Comparison of ENCODE assay signal across 10 mouse cellular contexts in the genomic region with DNA sequence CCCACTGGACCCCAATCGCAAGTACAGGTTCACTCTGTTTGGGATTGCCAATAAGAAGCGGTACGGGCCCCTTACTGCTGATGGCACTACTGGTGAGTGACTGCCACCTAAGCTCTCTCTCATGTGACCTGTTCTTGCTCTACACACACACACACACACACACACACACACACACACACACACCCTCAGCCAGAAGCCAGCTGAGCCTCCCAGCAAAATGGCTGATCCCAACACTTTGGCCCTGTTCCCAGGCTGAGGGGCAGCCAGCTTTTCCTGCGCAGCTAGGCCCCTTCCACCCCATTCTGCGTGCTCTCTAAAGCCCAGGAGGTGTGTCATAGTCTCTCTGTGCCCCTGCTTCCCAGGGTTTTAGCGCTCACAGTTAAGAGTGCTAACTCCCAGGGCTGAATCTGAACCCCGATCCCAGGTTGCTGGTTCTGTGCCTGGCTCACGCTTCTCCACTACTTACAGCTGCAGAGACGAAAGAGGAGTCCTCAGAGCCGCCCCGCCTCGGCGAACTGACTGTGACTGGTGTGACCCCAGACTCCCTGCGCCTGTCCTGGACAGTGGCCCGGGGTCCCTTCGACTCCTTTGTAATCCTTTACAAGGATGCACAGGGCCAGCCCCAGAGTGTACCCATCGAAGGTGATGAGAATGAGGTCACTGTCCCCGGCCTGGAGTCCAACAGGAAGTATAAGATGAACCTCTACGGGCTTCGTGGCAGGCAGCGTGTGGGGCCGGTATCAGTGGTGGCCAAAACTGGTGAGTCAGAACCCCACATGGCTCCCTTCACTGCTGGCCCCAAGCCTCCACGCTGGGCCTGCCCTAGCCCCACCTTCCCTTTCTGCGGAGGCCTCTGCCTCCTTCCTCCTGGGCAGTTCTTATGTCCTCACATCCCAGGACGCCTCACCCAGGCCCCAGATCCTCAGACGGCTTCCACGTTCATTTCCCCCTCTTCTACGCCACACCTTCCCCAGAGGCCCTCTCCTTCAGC. TPM values are rescaled to one million over a fixed set of nuclear protein-coding genes. Genes with fewer than 3 reads are reported as not detected.
DNase-seq lines count a peak whose midpoint lies in the region; ATAC-seq and TF ChIP-seq lines count a peak whose summit lies in the region.
"Had no signal": no experiment of that assay in that cellular context is flagged by ENCODE, and none has a peak within 500 bp of the region (broad histone marks: within the 10 kb centered on the region; RNA-seq: fewer than 3 reads in every experiment).

No protein-coding gene starts in this region.

- H3K4me2 ChIP-seq in liver, embryonic 16.5 days (ENCODE audit: low read depth, low read length), result no peak overlapping the region
- H3K4me2 ChIP-seq in liver, postnatal 0 days (ENCODE audit: low read depth, low read length), result no peak overlapping the region
- H3K4me2 ChIP-seq: embryonic facial prominence, embryonic 12.5 days had no signal

- WGBS in liver, embryonic 16.5 days (ENCODE audit: insufficient replicate concordance), result 51% methylated on average over 28 of the region's 28 CpGs
- 63% methylated on average over 28 of the region's 28 CpGs for WGBS in liver, postnatal 0 days (ENCODE audit: insufficient replicate concordance)

- no peak for TF ChIP-seq CTCF in liver, postnatal 0 days (IDR thresholded peaks at IDR 0.05; ENCODE audit: low read depth)

- no peak overlapping the region for H3K9ac ChIP-seq in liver, embryonic 16.5 days (ENCODE audit: low read depth, low read length)
- H3K9ac ChIP-seq in liver, postnatal 0 days (replicated peaks), result no peak overlapping the region
- H3K9ac ChIP-seq: embryonic facial prominence, embryonic 12.5 days had no signal

- peak; percentile 45 for DNase-seq in adrenal gland, adult 2 months
- no peak for DNase-seq in adrenal gland, postnatal 4 days (ENCODE audit: low spot score in 2 of 2)
- no peak for DNase-seq in liver, postnatal 0 days
- DNase-seq in lung, postnatal 36 days, result peak; percentile 46
- DNase-seq in thymus, postnatal 14 days, result no peak
- no peak for DNase-seq in layer of hippocampus, adult 18-20 months (ENCODE audit: low spot score in 2 of 2)

- H3K4me3 ChIP-seq in liver, embryonic 16.5 days (ENCODE audit: low read depth, low read length), result no peak overlapping the region
- H3K4me3 ChIP-seq in liver, postnatal 0 days (ENCODE audit: low read depth, low read length), result no peak overlapping the region
- H3K4me3 ChIP-seq: embryonic facial prominence, embryonic 12.5 days had no signal

- peaks cover under 1% of the 10 kb centered on the region for H3K27me3 ChIP-seq in liver, embryonic 16.5 days (ENCODE audit: control insufficient read depth, insufficient read depth, low read depth, low read length)
- peaks cover 11% of the 10 kb centered on the region; the same call in 1 of the 2 replicates for H3K27me3 ChIP-seq in liver, postnatal 0 days (ENCODE audit: insufficient read depth, low read length)

- no peaks in the 10 kb centered on the region for H3K9me3 ChIP-seq in liver, embryonic 16.5 days (replicated peaks; ENCODE audit: control insufficient read depth, low read length)
- H3K9me3 ChIP-seq in liver, postnatal 0 days (ENCODE audit: low read length), result no peaks in the 10 kb centered on the region
- H3K9me3 ChIP-seq: embryonic facial prominence, embryonic 12.5 days had no signal

- peak; percentile 11; the same call in 1 of the 2 replicates for ATAC-seq in liver, embryonic 16.5 days (ENCODE audit: low read depth)
- ATAC-seq in liver, postnatal 0 days, result no peak
- ATAC-seq in granulocyte monocyte progenitor cell, adult 5-6 weeks (replicated peaks; ENCODE audit: poor library complexity, severe bottlenecking), result peak; percentile 63

- no peak for TF ChIP-seq EP300 in liver, postnatal 0 days (IDR thresholded peaks at IDR 0.05; ENCODE audit: low read depth)

- H3K4me1 ChIP-seq in liver, embryonic 16.5 days (ENCODE audit: control insufficient read depth, low read depth, low read length), result no peaks in the 10 kb centered on the region
- no peaks in the 10 kb centered on the region for H3K4me1 ChIP-seq in liver, postnatal 0 days (ENCODE audit: insufficient read depth)

- no peak overlapping the region for H3K27ac ChIP-seq in liver, embryonic 16.5 days (ENCODE audit: low read length)
- no peak overlapping the region for H3K27ac ChIP-seq in liver, postnatal 0 days (ENCODE audit: low read depth)
- H3K27ac ChIP-seq: embryonic facial prominence, embryonic 12.5 days had no signal

- H3K36me3 ChIP-seq in liver, embryonic 16.5 days (ENCODE audit: control insufficient read depth, insufficient read depth), result no peaks in the 10 kb centered on the region
- no peaks in the 10 kb centered on the region for H3K36me3 ChIP-seq in liver, postnatal 0 days (replicated peaks; ENCODE audit: insufficient read depth, low read length)
- H3K36me3 ChIP-seq: embryonic facial prominence, embryonic 12.5 days had no signal

RNA-seq across cellular contexts. Expression of a gene that starts 15.1 kb away (rescaled TPM):
- 10 to 100 TPM; 20.2 to 30.1 TPM for total RNA-seq in adrenal gland, adult 2 months (2021)
- polyA plus RNA-seq in adrenal gland, adult 2 months (2012; rRNA removed), result 23.4 and 23.6 TPM in 2 replicates
- 10 to 100 TPM; 29.4 to 33.0 TPM for total RNA-seq in adrenal gland, postnatal 4 days (2021)
- polyA plus RNA-seq in liver, embryonic 16.5 days (2015; fragmentation: Nextera tagmentation; extraction: Ambion mirVana), result 0.20 and 0.27 TPM in 2 replicates
- 0.36 TPM in 2 replicates for polyA plus RNA-seq in liver, postnatal 0 days (2015; fragmentation: Nextera tagmentation; extraction: Ambion mirVana)
- total RNA-seq in granulocyte monocyte progenitor cell, adult 5-6 weeks (2014; fragmentation: Nextera tagmentation), result not detected in 2 replicates
- total RNA-seq in granulocyte monocyte progenitor cell, adult 5-6 weeks (2017), result not detected in 2 replicates
- 10 to 100 TPM; 12.1 to 12.3 TPM for total RNA-seq in layer of hippocampus, adult 18-20 months (2021)
- total RNA-seq: neutrophil, adult 5-6 weeks had no signal

RNA-seq across cellular contexts. Expression of a gene that starts 38.5 kb away (rescaled TPM):
- 10 to 100 TPM; 44.1 to 53.2 TPM for total RNA-seq in adrenal gland, adult 2 months (2021)
- polyA plus RNA-seq in adrenal gland, adult 2 months (2012; rRNA removed), result 114 and 118 TPM in 2 replicates
- total RNA-seq in adrenal gland, postnatal 4 days (2021), result 10 to 100 TPM; 48.1 to 52.3 TPM
- 17.7 and 17.8 TPM in 2 replicates for polyA plus RNA-seq in liver, embryonic 16.5 days (2015; fragmentation: Nextera tagmentation; extraction: Ambion mirVana)
- polyA plus RNA-seq in liver, postnatal 0 days (2015; fragmentation: Nextera tagmentation; extraction: Ambion mirVana), result 12.9 and 13.0 TPM in 2 replicates
- total RNA-seq in granulocyte monocyte progenitor cell, adult 5-6 weeks (2014; fragmentation: Nextera tagmentation), result 38.3 and 42.5 TPM in 2 replicates
- 31.9 and 44.6 TPM in 2 replicates for total RNA-seq in granulocyte monocyte progenitor cell, adult 5-6 weeks (2017)
- total RNA-seq in layer of hippocampus, adult 18-20 months (2021), result 10 to 100 TPM; 83.4 to 95.0 TPM

RNA-seq across cellular contexts. Expression of a gene that starts 40.9 kb away (rescaled TPM):
- 10 to 100 TPM; 12.7 to 17.2 TPM for total RNA-seq in adrenal gland, adult 2 months (2021)
- 7.1 and 7.6 TPM in 2 replicates for polyA plus RNA-seq in adrenal gland, adult 2 months (2012; rRNA removed)
- total RNA-seq in adrenal gland, postnatal 4 days (2021), result 10 to 100 TPM; 13.2 to 16.3 TPM
- polyA plus RNA-seq in liver, embryonic 16.5 days (2015; fragmentation: Nextera tagmentation; extraction: Ambion mirVana), result 3.7 and 4.6 TPM in 2 replicates
- 5.6 and 5.8 TPM in 2 replicates for polyA plus RNA-seq in liver, postnatal 0 days (2015; fragmentation: Nextera tagmentation; extraction: Ambion mirVana)
- 2.9 and 10.3 TPM in 2 replicates for total RNA-seq in granulocyte monocyte progenitor cell, adult 5-6 weeks (2014; fragmentation: Nextera tagmentation)
- 12.4 and 21.8 TPM in 2 replicates for total RNA-seq in granulocyte monocyte progenitor cell, adult 5-6 weeks (2017)
- 10 to 100 TPM; 16.6 to 18.0 TPM for total RNA-seq in layer of hippocampus, adult 18-20 months (2021)

RNA-seq across cellular contexts. Expression of a gene that starts 56.1 kb away (rescaled TPM):
- total RNA-seq in adrenal gland, adult 2 months (2021), result 10 to 100 TPM in 1 of 2 experiments, 1 to 10 TPM in 1; 9.1 to 12.8 TPM
- 22.1 and 32.8 TPM in 2 replicates for polyA plus RNA-seq in adrenal gland, adult 2 months (2012; rRNA removed)
- total RNA-seq in adrenal gland, postnatal 4 days (2021), result 10 to 100 TPM; 10.7 to 11.5 TPM
- not detected in 2 replicates for polyA plus RNA-seq in liver, embryonic 16.5 days (2015; fragmentation: Nextera tagmentation; extraction: Ambion mirVana)
- polyA plus RNA-seq in liver, postnatal 0 days (2015; fragmentation: Nextera tagmentation; extraction: Ambion mirVana), result 0.05 TPM in 1 of 2 replicates, not detected in the other
- 0.88 TPM in 1 of 2 replicates, not detected in the other for total RNA-seq in granulocyte monocyte progenitor cell, adult 5-6 weeks (2014; fragmentation: Nextera tagmentation)
- not detected in 2 replicates for total RNA-seq in granulocyte monocyte progenitor cell, adult 5-6 weeks (2017)
- total RNA-seq in layer of hippocampus, adult 18-20 months (2021), result 100 to 1,000 TPM; 265 to 276 TPM
- total RNA-seq: neutrophil, adult 5-6 weeks had no signal

RNA-seq across cellular contexts. Expression of a gene that starts 57.1 kb away (rescaled TPM):
- total RNA-seq in adrenal gland, adult 2 months (2021), result 10 to 100 TPM; 58.3 to 70.7 TPM
- polyA plus RNA-seq in adrenal gland, adult 2 months (2012; rRNA removed), result 58.5 and 102 TPM in 2 replicates
- total RNA-seq in adrenal gland, postnatal 4 days (2021), result 10 to 100 TPM; 52.6 to 62.3 TPM
- polyA plus RNA-seq in liver, embryonic 16.5 days (2015; fragmentation: Nextera tagmentation; extraction: Ambion mirVana), result 11.4 and 13.8 TPM in 2 replicates
- 19.3 and 19.8 TPM in 2 replicates for polyA plus RNA-seq in liver, postnatal 0 days (2015; fragmentation: Nextera tagmentation; extraction: Ambion mirVana)
- 41.9 and 45.1 TPM in 2 replicates for total RNA-seq in granulocyte monocyte progenitor cell, adult 5-6 weeks (2014; fragmentation: Nextera tagmentation)
- 20.4 and 23.3 TPM in 2 replicates for total RNA-seq in granulocyte monocyte progenitor cell, adult 5-6 weeks (2017)
- total RNA-seq in layer of hippocampus, adult 18-20 months (2021), result 10 to 100 TPM; 47.9 to 49.3 TPM

Comparison
In these comparisons a context has a peak if more than half of its experiments do, and no peak if none do; other contexts are left out.
1. DNase-seq: peak in adrenal gland, adult 2 months (single experiment) and lung, postnatal 36 days (single experiment); none in adrenal gland, postnatal 4 days (0 of 2), liver, postnatal 0 days (single experiment), thymus, postnatal 14 days (single experiment) and layer of hippocampus, adult 18-20 months (0 of 2).
2. RNA of a gene that starts 15.1 kb away (total RNA-seq): 29.4 to 33.0 TPM in adrenal gland, postnatal 4 days, 20.2 to 30.1 TPM in adrenal gland, adult 2 months and 12.1 to 12.3 TPM in layer of hippocampus, adult 18-20 months; not detected in granulocyte monocyte progenitor cell, adult 5-6 weeks; every median in the first group is over 10 times any median in the second.